Mouse (Mus musculus): ENCODE measurements around the gene Arhgap9.
A peak's percentile ranks its signal among the peaks of the same experiment; 100 is the strongest.

Gene Arhgap9

DNA sequence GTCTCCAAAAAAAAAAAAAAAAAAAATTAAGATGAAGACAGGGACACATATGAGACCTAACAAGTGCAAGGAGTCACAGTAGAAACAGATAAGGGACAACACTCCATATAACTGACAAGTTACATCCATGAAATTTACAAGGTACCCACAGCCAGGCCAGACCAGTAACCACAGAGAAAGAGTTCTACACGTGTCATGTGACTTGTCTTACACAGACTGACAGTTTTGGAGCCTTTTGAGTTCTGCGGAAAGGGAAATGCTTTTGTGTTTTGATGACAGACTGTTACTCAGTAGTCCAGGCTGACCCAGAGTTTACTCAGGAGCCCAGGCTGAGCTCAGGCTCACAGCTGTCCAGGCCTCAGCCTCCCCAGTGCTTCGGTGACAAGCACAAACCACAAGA is 21.3 kb downstream of the Arhgap9 start:
- no peak for DNase-seq (ENCODE audit: low spot score in 2 of 2)

- DNase-seq (ENCODE audit: low spot score in 2 of 2): no peak
Measured at GRCm38 (mm10) chr10:127346173-127346572, 24.4 kb downstream of the Arhgap9 start.

DNA sequence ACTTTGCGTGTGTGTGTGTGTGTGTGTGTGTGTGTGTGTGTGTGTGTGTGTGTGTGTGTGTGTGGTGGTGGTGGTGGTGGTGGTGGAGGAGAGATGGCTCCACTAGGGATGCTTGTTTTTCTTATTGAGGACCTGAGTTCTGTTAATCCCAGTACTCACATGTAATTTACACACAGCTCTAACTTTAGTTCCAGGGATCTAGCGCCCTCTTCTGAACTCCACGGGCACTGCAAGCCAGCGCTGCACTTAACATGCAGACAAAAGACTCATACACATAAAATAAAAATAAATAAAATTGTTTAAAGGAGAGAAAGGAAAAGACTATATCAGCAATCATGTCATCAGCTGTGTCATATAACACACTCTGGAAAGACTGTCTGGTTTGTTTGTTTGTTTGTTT is 27.2 kb downstream of the Arhgap9 start:
- DNase-seq (ENCODE audit: low spot score in 2 of 2): no peak

GRCm38 (mm10) chr10:127349810-127350209 is 28.0 kb downstream of the Arhgap9 start:
- DNase-seq (ENCODE audit: low spot score in 2 of 2): no peak

DNA sequence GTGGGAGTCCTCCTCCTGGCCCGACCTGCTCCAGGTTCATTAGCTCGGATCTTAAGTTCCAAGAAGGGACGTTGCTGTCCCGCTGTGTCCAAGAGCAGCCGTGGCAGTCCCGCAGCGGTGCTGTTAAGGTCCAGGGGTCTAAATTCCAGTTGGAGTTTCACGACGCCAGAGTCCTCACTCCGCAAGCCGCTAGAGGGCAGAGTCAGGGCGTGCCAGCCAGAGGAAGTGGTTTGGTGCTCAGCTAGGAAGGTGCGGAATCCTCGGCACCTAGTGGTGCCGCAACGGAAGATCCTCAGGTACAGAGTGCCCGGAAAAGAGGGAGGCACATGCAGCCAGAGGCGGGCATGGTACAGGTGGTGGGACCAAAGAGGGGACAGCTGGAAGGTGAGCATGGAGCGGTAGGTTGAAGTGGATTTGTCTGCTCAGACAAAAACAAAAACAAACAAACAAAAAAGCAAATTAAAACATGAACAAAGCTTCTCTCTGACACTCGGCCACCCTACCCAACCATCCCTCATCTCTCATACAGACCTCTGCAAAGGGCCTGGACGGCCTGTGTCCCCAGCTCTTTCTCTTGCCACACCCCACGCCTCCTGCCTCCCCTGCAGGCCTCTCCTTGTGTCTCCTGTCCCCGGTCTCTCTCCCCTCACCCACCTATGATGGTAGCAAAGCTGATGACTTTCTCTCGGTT is 29.0 kb downstream of the Arhgap9 start:
- DNase-seq (ENCODE audit: low spot score in 2 of 2): peak; percentile 51 to 52

- DNase-seq (ENCODE audit: low spot score in 2 of 2): no peak
Measured at GRCm38 (mm10) chr10:127351285-127351595, 29.5 kb downstream of the Arhgap9 start.

DNA sequence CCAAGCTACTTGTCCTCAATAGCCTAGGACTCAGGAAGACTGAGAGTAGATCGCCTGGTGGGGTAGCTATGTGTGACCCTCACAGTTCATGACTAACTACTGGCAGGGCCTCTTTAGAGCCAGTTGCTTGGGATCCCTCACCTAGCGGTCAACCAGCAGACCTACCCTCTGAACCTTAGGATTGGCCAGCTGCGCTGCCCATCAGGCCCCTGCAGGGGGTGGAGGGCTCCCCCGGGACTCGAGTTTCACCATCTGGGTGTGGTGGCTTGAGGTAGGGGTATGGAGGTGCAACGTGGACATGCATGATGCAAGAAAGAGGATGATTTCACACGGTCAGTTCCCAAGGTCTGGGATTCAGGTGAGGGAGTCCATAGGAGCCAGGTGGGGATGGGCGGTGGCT is 30.0 kb downstream of the Arhgap9 start:
- DNase-seq (ENCODE audit: low spot score in 2 of 2): no peak

DNA sequence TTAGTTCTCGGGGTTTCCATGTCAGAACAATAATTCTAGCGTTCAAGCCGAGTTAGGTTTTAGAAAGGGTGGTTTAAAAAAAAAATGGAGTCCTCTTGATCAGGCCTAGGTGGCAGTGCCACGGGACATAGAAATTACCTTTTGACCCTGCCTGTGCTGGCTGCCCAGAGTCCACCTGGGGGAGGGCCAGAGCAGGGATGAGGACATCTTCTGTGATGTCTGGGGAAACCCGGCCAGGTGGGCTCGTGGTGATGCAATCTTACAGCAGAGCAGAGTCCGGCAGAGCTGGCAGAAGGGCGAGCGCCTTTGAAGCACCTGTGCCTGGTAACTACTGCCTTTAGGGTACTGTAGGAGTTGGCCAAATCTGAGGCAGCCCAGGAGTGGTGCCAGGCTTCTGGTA is 30.4 kb downstream of the Arhgap9 start:
- DNase-seq (ENCODE audit: low spot score in 2 of 2): no peak

GRCm38 (mm10) chr10:127352766-127353165 is 31.0 kb downstream of the Arhgap9 start:
- DNase-seq (ENCODE audit: low spot score in 2 of 2): no peak

DNA sequence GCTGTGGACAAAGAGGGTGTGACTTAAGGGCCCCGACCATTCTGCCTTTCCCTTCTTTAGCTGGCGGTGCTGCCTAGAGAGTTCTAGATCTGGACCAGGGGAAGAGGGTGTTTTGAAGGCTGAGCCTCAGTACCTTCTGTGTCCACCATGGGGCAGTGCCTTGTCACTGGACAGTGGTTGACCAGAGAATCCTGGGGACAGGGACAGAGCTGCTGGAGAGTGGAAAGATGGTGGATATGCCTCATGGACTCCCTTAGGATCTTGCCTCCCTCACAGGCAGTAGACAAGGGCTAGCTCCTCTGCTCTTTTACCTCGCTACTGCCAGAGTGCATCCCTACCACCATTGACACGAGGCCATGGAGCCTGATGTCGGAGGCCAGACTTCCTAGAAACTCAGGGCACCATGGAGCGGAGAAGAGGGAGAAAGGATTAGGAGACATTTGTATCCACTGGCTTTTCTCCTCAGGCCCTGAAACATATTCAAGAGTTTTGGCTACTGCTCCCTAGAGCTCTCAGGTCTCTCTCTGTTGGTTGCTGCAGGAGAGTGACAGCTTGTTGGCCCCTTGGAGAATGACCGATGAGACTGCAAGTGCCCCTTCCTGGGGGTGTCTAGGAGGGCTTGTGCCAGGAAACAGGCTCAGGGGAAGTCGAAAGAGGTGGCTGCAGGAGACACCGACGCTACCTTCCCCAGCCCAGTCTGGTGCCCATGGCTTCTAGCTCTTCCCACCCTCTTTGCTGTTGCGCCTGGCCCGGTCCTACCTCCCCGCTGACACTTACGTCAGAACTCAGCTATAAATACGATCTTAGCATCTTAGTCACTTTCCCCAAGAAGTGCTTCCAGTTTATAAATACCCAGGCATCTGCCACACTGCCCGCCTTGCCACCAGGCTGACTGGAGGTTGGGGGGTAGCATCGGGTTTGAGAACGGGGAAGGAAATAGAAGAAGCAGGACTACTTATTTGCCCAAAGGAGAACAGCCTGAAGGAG is 32.4 kb downstream of the Arhgap9 start, which contains the start of gene Inhbe:
Gene Inhbe, minus strand, starts transcription at position 503 of the 987 bp plus-strand sequence.
- no peak for DNase-seq (ENCODE audit: low spot score in 2 of 2)

GRCm38 (mm10) chr10:127355336-127355735 is 33.6 kb downstream of the Arhgap9 start:
- DNase-seq (ENCODE audit: low spot score in 2 of 2): no peak

GRCm38 (mm10) chr10:127360714-127361113 is 39.0 kb downstream of the Arhgap9 start:
- DNase-seq (ENCODE audit: low spot score in 2 of 2): no peak

- DNase-seq (ENCODE audit: low spot score in 2 of 2): no peak
Measured at GRCm38 (mm10) chr10:127367116-127367515, 45.4 kb downstream of the Arhgap9 start.

- DNase-seq (ENCODE audit: low spot score in 2 of 2): no peak
Measured at GRCm38 (mm10) chr10:127368273-127368672, 46.5 kb downstream of the Arhgap9 start.

GRCm38 (mm10) chr10:127369834-127370820 is 48.4 kb downstream of the Arhgap9 start, which contains the start of gene Inhbc:
Inhbc (minus strand) TSS chr10:127370431.
- no peak for DNase-seq (ENCODE audit: low spot score in 2 of 2)

DNA sequence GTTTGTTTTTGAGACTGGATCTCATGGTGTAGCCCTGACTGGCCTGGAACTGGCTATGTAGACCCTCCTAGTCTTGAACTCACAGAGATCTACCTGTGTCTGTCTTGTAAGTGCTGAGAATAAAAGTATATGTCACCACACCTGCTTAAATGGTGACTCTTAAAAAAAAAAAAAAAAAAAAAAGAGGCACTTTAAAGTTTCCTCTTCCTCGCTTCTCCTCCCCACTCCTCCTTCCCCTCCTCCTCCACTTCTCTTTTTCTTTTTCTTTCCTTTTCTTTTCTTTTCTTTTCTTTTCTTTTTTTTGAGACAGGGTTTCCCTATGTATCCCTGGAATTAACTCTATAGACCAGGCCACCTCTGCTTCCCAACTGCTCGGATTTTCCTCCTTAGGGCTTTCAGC is 49.3 kb downstream of the Arhgap9 start:
- DNase-seq (ENCODE audit: low spot score in 2 of 2): no peak

GRCm38 (mm10) chr10:127377700-127378099 is 55.9 kb downstream of the Arhgap9 start:
- DNase-seq (ENCODE audit: low spot score in 2 of 2): no peak

All from urinary bladder, postnatal 36 days (tissue).